Mouse (Mus musculus) cerebellum, postnatal 25 days (tissue): ENCODE data around the gene Plcl2.
"Not testable (repeated sequence)": the region's sequence is repeated elsewhere in the genome, so short reads cannot be mapped to it uniquely, and the experiment has no call there.

Experiments used
- DNase-seq, 2 experiments: peaks; one replicate each; pipeline ENCODE4 v3.0.0; 2021; ENCODE audit warnings: mixed read lengths in 2 of 2

Plcl2 gene

DNA sequence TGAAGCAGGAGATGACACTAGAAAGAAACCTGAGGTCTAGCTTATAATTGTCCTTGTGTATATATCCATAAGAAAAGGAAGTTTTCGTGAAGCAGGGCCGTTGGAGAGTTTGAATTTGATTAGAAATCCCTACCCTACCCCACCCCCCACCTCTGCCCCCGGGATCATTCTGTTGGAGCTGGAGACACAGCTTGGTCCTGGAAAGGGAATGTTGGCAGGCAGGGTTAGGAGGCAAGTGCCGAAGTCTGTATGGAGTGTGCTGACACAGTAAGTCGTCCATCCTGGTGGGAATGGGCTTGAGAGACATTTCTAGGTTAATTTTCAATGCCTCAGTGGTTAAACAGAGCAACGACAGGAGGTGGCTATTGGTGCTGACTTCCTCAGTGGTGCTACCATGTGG is 8.4 kb upstream of the Plcl2 start:
- no peak for DNase-seq

DNA sequence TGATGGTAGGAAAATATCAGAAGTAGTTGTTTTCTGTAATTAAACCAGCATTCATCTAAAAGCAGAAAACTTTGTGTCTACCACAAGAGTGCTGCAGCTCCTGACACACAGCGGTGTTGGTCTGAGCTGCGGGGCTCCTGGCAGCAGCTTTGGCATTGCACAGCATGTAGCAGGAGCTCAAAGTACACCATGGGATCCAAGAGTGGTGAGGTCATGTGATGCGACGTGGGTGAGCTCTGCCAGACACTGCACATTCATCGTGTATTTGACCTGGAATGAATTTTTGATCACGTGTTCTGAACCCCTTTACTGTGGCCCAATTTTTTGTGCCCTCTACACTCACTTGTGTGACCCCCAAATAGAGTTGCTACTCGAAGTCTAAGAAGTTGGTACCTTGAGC is 6.1 kb upstream of the Plcl2 start:
- no peak for DNase-seq

DNA sequence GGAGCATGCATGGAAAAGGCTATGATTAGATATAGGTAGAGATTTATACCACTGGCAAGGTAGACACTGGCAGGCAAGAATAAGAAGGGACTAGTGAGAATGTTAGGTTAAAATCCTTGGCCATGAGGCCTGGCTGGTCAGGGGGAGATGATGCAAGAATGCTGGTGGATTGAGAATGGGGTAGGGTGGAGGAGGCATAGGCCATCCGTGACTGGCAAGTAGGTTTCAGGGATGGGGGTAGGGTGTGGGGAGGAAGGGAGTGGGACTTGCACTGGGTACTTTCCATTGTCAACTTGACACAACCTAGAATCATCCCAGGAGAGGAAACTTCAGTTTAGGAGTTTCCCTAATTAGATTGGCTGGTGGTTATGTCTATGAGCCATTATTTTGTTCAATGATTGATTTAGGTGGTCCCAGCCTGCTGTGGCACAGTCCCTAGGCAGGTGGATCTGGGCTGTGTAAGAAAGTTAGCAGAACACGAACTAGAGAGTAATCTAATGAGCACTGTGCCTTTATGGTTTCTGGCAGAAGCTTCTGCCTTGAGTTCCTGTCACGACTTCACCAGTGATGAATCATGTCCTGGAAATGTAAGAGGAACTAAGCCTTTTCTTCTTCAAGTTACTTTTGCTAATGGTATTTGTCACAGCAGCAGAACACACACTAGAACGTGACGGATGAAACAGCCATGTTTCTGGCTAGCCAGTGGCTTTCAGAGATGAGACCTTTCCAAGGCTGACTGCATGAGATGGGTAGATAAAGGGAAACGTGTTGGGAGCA is 4.9 kb upstream of the Plcl2 start:
- no peak for DNase-seq

DNA sequence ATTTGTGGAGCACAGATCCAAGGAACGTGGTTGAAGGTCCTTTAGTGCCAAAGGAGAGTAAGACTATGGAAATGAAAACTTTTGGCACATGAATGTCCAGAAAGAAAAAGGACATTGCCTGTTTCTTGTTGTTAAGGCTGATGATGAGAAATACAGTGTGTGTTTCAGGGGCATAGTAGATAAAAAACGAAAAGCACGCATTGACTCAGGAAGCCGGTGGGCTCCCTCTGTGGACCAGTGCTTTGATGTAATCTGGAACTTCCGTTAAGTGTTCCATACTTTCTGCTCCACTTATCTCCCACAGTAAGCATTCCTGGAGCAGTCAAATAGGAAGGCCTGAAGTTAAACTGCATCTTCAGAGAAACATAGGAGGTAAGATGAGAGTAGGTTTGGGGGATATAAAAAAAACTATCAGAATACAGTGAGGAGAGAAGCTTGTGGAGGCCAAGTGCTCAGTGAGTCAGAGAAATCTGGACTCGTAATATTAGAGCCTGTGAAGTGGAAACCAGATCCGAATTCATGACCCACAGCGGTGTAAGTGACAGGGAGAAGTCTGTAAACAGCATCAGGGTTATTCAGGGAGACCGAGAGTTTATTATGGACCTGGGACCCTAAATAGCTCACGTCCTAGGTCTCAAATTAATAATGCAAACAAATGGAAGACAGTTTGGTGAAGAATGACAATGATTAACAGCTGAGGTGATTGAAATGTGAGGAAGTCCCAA is 3.1 kb upstream of the Plcl2 start:
- no peak for DNase-seq

DNA sequence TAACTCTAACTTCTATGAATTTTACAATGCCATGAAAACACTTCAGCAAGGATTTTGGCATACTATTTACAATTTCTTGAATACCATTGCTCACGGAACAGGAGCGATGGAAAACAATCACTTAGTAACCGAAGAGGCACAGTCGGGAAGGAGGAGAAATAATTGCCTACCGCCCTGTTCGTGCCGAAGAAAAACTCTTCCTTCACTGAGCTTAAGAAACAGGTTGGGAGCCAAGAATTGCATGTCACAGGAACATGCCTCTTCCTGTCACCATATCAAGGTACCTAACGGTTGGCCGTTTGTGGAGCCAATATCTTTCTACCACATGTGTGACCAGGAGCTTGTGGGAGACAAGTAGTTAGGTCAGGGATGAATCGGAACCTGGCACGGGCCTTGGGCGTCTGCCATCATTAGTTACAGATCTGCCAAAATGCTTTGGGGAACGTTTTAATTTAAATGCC is 2.3 kb upstream of the Plcl2 start:
- DNase-seq = peak; percentile 47 to 66

DNA sequence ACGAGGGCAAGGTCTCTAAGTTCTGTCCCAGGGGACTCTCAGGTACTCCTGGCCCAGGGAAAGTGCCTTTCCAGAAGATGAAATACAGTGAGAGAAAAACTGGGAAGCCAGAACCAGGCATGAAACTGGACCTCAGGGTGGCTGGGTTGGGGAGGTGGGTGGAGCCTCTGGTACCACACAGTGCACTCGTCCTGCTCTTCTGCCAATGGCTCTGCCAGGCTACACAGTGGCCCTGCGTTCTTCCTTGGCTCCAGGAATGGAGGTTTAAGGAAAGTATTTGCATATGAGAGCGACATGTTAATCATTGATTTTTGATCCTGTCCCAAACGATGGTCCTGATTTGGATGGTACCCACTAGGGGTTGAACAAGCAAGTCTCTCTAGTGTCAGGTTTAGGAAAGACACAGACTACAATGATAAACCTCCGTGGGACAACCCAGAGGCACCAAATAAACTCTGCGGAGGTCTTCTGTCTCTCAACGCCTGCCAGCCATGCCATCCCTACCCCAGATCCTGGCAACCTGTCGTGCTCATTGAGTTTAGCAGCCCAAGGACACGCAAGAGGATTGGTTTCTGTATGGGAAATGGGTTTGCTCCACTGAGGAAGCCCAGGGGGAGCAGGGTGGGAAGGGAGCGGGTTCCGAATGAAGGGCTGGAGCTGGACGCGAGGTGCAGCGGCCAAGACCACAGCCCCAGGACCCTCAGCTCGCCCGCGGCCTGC is 988 bp upstream of the Plcl2 start:
- peak in 1 of 2 experiments; percentile 54 for DNase-seq

DNA sequence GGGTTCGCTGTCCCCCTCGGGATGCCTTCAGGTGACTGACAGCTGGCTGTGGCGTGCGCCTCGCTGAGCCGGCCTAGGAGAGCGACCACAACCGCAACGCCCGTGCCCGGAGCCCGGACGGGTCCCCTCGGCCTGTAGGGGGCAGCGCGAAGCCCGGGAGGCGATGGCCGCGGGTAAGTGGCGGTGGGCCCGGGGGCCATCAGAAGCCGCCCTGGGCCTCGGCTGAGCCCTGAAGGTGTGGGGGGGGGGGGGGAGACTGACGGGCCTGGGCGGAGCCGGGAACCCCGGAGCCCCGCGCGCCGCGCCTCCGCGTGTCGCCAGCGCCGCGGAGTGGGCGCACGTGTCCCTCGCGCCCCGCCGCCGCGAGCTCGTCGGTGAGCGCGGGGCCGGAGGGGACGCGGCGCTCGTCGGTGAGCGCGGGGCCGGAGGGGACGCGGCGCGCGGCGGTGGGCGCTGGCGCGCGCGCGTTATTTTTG is 390 bp upstream of the Plcl2 start:
- DNase-seq = peak; percentile 87

DNA sequence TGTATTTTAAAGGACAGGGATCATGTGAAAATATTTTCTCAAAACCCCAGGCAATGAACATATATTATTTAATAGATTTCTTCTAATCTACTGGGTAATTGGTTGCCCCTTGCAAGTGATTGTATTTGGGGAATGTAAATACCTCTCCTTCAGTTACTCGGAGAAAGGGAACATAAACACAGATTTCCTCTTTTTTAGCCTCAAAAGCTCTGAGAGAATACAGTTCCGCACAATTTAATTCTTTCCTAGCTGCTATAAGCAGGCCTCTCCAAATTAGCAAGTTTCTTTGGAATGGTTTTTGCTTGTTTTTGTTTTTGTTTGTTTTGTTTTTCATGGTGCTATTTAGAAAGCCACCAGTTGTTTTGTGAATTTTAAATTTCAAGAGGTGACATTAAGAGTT is 1.1 kb downstream of the Plcl2 start:
- DNase-seq = no peak

DNA sequence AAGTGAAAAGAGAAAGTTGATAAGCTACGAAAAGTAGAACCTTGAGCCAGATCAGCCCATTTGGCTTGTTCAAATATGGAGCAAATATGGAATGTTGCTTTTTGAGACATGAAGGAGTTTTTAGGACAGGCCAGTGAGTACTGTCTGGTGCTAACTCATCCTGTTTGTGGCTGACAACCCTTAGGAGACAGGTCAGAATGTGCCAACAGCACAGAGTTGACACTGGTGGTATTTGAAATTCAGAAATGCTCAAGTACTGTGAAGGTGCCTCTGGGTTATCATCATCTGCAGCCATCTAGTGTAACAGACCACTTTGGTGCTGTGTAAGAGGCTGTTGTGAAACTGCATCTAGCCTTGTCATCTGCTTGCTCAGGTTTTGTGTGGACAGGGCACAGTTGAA is 1.5 kb downstream of the Plcl2 start:
- DNase-seq = no peak

DNA sequence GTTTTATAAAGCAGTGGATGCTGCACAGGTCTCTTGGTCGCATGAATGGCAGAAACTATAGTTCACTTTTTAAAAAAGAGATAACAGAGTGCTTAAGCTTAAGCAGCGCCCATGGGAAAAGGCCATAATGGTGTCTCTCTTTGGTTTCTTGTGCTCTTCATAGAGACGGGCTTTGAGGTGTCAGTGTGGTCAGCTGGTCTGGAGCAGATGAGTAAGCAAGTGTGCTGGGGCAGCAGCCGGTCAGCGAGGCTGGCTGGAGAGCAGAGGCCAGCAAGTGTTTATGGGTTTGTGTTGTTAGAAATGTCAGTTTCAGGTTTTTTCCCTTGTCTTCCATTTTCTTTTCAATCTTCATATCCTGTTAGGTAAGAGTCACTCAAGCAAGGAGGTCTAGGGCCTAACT is 3.0 kb downstream of the Plcl2 start:
- DNase-seq = no peak

DNA sequence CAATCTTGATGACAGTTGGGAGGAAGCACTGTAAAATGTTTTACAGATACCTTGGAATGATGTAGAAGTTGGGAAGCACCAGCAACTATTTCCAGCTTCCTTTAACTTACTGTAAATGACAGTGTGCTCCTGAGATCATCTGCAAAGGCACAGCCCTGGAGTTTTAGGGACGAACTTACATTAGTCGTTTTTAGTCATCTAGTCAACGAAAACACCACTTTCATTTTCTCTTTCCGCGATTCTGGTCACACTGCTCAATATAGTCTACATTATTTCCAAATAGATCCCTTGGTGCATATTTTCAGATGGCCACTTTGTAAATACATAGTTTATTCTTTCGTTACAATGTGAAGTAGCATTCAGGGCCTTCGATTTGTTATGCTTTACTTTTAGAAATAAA is 3.6 kb downstream of the Plcl2 start:
- no peak for DNase-seq

DNA sequence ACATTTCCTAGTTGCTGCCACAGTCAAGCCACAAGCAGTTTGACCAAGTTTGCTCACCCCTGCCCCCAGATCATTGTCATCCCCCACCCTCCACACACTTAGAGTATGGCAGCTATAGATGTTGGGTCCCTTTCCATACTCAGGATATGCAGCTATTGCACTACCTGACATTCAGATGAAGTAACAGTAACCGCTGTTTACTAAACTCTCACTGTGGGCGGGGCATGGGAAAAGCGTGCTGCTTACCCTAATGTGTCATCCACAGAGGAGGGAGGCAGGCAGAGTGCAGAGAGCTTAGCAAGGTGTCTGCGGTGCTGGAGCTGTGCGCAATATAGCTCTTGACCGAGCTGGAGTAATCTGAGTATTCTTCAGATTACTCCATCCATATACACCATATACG is 4.2 kb downstream of the Plcl2 start:
- DNase-seq = no peak

DNA sequence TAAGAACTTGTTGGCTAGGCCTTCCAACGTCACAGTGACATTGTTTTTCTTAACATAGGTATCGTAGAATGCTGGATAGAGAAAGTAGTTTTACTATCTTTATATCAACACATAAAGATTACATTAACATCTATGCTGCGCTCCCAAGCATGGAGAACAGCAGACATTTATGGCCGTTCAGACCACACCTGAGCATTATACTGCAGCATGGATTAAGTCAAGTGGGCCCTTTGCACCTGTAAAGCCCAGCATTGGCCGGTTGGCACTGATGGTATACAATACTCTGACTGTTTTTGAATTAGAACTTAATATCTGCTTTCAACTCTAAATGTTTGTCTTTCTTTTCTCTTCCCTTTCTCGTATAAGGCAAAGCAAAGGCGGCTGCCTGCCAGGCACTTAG is 4.8 kb downstream of the Plcl2 start:
- DNase-seq = no peak

DNA sequence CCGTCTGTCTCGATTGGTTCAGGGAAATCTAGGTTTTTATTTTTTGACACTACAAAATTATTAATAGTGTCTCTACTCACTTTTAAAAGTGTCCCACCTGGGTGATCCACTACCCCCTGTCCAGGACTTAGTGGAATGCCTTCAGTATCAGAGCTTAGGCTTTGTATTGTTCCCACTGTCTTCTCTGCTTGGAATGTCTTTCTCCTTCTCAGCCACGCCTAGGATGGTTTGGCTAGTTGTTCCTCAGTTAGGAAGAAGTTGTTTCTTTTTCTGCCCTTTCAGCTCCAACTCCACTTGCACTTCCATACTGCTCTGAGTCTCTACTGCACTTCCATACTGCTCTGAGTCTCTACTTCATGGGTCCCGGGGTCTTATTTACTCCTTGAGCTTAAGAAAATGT is 6.7 kb downstream of the Plcl2 start:
- no peak for DNase-seq

DNA sequence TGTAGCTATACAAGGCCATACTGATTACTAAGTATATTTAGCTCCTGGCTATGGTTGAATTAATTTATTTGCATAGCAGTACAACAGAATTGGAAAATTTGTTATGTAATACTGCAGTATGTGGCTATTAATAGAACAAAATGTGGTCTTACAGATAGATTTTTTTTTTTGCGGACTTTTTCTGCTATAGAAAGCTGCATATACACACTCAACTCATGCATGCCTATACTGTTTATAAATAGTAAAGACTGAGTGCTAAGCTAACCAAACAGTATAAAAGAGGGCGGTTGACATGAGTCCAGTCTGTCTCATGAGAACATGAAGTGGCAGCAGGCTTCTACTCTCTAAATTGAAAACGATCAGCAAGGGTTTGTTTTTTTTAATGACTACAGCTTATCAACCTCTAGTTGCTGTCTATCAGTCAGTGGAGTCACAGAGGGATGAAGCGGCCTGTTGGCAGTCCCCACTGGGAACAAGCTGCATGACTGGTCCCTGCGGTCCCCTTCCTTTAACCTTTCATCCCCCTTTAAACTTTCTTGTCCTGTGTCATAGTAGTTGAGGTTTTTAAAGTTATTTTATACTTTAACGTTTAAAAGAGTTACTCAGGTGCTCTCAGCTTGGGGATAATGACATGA is 8.7 kb downstream of the Plcl2 start:
- DNase-seq = no peak

DNA sequence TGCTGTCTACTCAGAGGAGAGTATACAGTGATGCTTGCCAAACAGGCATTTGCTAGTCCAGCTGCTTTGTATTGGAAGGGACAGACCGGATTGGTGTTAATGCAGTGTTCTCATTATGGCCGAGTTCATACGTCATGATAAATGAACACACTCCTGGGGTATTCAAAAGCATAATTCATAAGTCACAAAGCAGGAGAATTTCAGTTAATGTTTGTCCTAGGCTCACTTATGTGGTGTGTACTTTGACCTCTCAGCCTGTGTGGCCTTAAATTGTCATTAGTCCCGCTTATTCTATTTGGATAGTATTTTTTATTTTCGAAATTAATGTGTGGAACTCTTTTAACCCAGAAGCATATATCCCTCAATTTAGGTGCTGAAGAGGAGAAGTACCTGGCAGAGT is 10.4 kb downstream of the Plcl2 start:
- no peak for DNase-seq

DNA sequence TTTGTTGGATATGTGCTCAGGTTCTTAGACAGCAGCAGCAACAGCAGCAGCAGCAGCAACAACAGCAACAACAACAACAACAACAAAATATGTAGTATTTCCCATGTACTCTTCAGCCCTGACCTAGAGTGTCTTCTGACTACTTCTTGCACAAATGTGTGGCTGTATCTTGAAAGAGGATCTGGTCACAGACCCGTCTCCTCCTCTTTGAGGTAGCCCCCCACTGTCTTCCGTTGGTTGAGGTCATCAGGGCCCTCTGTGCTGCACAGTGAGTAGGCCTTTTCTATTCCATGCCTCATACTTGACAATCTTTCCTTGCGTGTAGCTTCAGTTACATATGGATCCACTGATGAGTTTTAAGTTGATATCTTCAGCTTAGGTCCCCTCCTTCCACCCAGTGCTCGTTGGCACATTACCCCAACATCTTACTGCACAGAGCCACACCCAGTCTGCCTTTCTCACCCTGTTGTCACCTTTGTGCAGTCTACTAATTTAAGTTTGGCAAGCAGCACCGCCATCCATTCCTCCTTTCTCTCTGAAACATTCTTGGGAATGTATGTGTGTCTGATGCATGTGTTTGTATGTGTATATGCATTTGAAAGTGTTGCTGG is 13.4 kb downstream of the Plcl2 start:
- no peak for DNase-seq

DNA sequence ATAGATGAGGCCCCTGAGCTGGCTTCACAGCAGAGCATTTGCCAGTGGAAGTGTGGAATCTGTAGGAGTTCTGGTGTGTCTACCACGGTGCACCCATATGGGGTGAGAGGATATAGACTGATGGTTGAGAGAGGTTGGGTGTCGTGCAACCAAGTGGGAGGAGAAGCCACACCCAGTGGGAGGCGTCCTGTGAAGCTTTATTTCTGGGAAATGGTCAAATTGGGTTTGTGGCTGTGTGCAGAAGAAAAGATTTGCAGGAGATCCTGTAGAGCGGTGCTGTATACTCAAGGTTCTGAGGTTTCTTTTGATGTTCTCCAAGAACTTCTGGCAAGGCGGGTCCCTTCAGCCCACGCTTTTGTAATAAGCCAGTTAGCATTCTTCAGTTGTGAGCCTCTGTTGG is 15.8 kb downstream of the Plcl2 start:
- no peak for DNase-seq

DNA sequence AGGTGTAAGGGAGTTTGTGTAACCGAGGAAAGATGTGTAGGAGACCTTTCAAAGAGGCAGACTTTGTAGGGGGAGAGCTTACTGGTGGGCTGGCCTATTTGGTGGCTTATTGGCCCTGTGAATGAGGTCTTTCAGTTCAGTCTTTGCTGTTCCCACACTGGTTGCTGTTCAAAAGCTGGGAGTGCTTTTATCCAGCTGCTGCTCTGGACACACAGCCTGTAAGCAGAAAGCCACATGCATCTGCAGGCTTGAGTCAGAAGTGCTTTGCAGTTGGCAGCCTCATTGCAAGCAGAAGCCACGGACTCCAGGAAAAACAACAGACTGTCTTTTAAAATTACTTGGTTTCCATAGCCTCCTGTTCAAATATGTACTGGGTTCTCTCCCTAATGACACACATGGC is 16.6 kb downstream of the Plcl2 start:
- DNase-seq = no peak

DNA sequence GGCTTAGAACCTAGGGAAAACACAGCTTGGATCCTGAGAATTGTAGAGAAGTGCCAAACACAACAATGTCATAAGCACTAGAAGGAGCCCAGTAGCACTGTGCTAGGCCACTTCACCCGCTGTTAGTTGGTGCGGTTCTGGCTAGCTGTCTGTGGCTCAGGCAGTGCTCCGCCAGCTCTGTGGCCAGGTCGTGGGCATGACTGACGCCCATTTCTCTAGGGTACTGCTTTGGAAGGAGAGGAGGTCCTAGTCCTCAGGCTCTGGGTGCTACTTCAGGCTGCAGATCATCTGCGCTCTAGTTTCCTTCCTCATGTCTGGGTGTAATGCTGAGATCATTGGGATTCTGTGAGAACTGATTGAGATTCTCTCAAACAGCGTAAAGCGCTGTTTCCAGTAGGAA is 20.9 kb downstream of the Plcl2 start:
- no peak for DNase-seq

DNA sequence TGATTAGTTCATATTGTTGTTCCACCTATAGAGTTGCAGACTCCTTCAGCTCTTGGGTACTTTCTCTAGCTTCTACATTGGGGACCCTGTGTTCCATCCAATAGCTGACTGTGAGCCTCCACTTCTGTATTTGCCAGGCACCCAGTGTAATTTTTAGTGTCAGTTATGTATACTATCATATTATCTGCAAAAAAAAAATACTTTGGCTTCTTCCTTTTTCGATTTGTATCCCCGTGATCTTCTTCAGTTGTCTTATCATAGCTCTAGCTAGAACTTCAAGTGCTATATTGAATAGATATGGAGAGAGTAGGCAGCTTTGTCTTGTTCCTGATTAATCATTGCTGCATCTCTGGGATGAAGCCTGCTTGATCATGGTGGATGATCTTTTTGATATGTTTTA is 25.7 kb downstream of the Plcl2 start:
- not testable (repeated sequence) for DNase-seq

DNA sequence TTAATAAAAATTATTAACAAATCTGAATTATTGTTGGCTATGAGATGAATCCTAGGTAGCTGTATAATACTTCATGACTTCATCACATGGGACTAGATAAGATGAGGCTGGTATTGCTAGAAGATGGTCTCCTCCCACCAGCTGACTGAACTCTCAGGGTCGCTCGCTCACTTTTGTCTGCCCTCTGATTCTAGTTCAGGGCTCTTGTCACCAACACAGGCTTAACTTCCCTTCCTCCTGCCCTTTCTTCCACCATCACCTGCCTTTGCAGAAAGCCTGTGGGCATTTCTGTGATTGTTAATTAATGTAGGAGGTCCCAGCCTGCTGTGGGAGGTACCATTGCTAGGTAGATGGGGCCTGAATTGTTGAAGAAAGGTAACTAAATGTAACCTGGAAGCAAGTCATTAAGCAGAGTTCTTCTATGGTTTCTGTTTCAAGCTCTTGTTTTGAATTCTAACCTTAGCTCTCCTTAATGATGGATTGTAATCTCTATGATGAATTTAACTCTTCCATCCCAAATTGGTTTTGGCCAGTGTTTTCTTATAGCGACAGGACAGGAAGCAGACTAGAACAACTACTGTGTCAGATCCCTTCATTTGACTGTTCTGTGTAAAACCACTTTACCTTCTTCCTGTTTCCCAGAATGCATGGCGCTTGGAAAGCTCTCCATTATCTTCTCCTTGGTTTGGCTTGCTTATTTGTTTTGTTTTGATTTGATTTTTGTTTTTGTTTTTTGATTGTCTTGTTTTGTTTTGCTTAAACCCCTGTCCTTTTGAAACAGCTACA is 27.4 kb downstream of the Plcl2 start:
- DNase-seq = no peak
